Mouse (Mus musculus): ENCODE data around the gene Dhrs11. TPM values are rescaled to one million over a fixed set of nuclear protein-coding genes. Genes with fewer than 3 reads are reported as not detected.

Gene Dhrs11
- polyA plus RNA-seq, 1 experiment = 5.5 TPM

GRCm38 (mm10) chr11:84775560-84775959, 53.2 kb downstream of the Dhrs11 start:
- H3K4me3 ChIP-seq (ENCODE audit: insufficient read depth, poor library complexity, severe bottlenecking) = no peak overlapping the region
- no peaks in the 10 kb centered on the region for H3K79me2 ChIP-seq (ENCODE audit: control insufficient read depth, insufficient read depth)
- H3ac ChIP-seq (ENCODE audit: control insufficient read depth, insufficient read length, low read depth) = no peak overlapping the region
- no peaks in the 10 kb centered on the region for H3K36me3 ChIP-seq (ENCODE audit: control insufficient read depth, insufficient read depth)
- no peaks in the 10 kb centered on the region for H3K79me3 ChIP-seq (ENCODE audit: low read depth)
- TF ChIP-seq MYOG (IDR thresholded peaks at IDR 0.05; ENCODE audit: control insufficient read depth, extremely low read depth, insufficient read length) (no peak), CTCF (IDR thresholded peaks at IDR 0.05; ENCODE audit: control insufficient read depth, insufficient read depth, insufficient read length) (no peak), CEBPB (IDR thresholded peaks at IDR 0.05; ENCODE audit: low read depth) (no peak), MYOD1 (IDR thresholded peaks at IDR 0.05; ENCODE audit: control insufficient read depth, insufficient read length, low read depth) (no peak), MAX (IDR thresholded peaks at IDR 0.05) (no peak), FOSL1 (IDR thresholded peaks at IDR 0.05; ENCODE audit: insufficient read depth, low read length, poor library complexity, severe bottlenecking) (no peak), USF1 (IDR thresholded peaks at IDR 0.05; ENCODE audit: low read depth) (no peak)
- H3K27me3 ChIP-seq (ENCODE audit: control insufficient read depth, insufficient read depth, insufficient read length) = peaks cover 82% of the 10 kb centered on the region

- no peaks in the 10 kb centered on the region for H3K79me3 ChIP-seq (ENCODE audit: low read depth)
- H3K79me2 ChIP-seq (ENCODE audit: control insufficient read depth, insufficient read depth) = no peaks in the 10 kb centered on the region
- H3K36me3 ChIP-seq (ENCODE audit: control insufficient read depth, insufficient read depth) = no peaks in the 10 kb centered on the region
- no peak for TF ChIP-seq MYOG (IDR thresholded peaks at IDR 0.05; ENCODE audit: control insufficient read depth, extremely low read depth, insufficient read length)
- TF ChIP-seq MYOD1 (IDR thresholded peaks at IDR 0.05; ENCODE audit: control insufficient read depth, insufficient read length, low read depth) = no peak
- peaks cover 82% of the 10 kb centered on the region for H3K27me3 ChIP-seq (ENCODE audit: control insufficient read depth, insufficient read depth, insufficient read length)
- no peak overlapping the region for H3K4me3 ChIP-seq (ENCODE audit: insufficient read depth, poor library complexity, severe bottlenecking)
- no peak overlapping the region for H3ac ChIP-seq (ENCODE audit: control insufficient read depth, insufficient read length, low read depth)
These were observed 53.8 kb downstream of the Dhrs11 start for GRCm38 (mm10) chr11:84774870-84775514.

Other genes starting within 250 kb of the Dhrs11 start
- 23.6 TPM for gene Mrm1, start 9.5 kb downstream of the Dhrs11 start, polyA plus RNA-seq (2012; fragmentation: generic; extraction: Trizol)
- gene Ggnbp2, start 41.8 kb upstream of the Dhrs11 start, polyA plus RNA-seq (2012; fragmentation: generic; extraction: Trizol) = 21.1 TPM
- gene Myo19, start 51.2 kb upstream of the Dhrs11 start, polyA plus RNA-seq (2012; fragmentation: generic; extraction: Trizol) = 13.2 TPM
- 3.9 TPM for gene Pigw, start 51.3 kb upstream of the Dhrs11 start, polyA plus RNA-seq (2012; fragmentation: generic; extraction: Trizol)
- gene Znhit3, start 87.4 kb upstream of the Dhrs11 start, polyA plus RNA-seq (2012; fragmentation: generic; extraction: Trizol) = 39.2 TPM
- gene Car4, start 128.8 kb upstream of the Dhrs11 start, polyA plus RNA-seq (2012; fragmentation: generic; extraction: Trizol) = not detected

All from C2C12 (cell line).